Mouse (Mus musculus) ES-E14 (cell line): Measurements from ENCODE around the gene Myh7b. TPM values are rescaled to one million over a fixed set of nuclear protein-coding genes. Genes with fewer than 3 reads are reported as not detected.

Source experiments
- DNase-seq: peaks from one replicate; pipeline ENCODE4 v3.0.0-alpha.2; 2013; ENCODE audit warnings: low read depth, low spot score
- H3K27ac ChIP-seq: 2 replicates; pipeline ENCODE4 v1.5.1; 2012; ENCODE audit warnings: low read depth, mild to moderate bottlenecking, low read length, moderate library complexity, mixed read lengths; ENCODE audit not compliant: poor library complexity, insufficient read depth, severe bottlenecking
- H3K36me3 ChIP-seq: 2 replicates; pipeline ENCODE4 v1.6.1; 2012; ENCODE audit warnings: mild to moderate bottlenecking, low read length, moderate library complexity, mixed read lengths; ENCODE audit not compliant: control insufficient read depth, poor library complexity, insufficient read depth, severe bottlenecking
- H3K4me1 ChIP-seq, 2 experiments: fragments of 150-350 bp in 1 of 2; sonication (generic) in 1 of 2; 2 replicates each; pipeline ENCODE4 v1.6.1; 2012; ENCODE audit warnings: low read length in 2 of 2, mild to moderate bottlenecking in 1 of 2, mixed read lengths in 1 of 2; ENCODE audit not compliant: control insufficient read depth in 2 of 2, insufficient read depth in 2 of 2, poor library complexity in 1 of 2
- H3K4me3 ChIP-seq, 2 experiments: fragments of 150-350 bp in 1 of 2; sonication (generic) in 1 of 2; 2 replicates each; pipeline ENCODE4 v1.5.1; 2012; ENCODE audit warnings: low read length in 2 of 2, low read depth in 1 of 2, mild to moderate bottlenecking in 1 of 2, mixed read lengths in 1 of 2; ENCODE audit not compliant: insufficient read depth in 1 of 2, poor library complexity in 1 of 2, severe bottlenecking in 1 of 2
- H3K9ac ChIP-seq: 2 replicates; pipeline ENCODE4 v1.6.1; 2012; ENCODE audit warnings: low read depth, mild to moderate bottlenecking, low read length, mixed read lengths; ENCODE audit not compliant: poor library complexity, insufficient read depth, severe bottlenecking
- H3K9me3 ChIP-seq: fragments of 150-350 bp; sonication (generic); 2 replicates; pipeline ENCODE4 v1.6.1; 2012; ENCODE audit warnings: low read depth, mild to moderate bottlenecking, low read length; ENCODE audit not compliant: control insufficient read depth, insufficient read depth
- CHD2 ChIP-seq: IDR thresholded peaks from 2 replicates; pipeline ENCODE4 v1.6.1; 2014; ENCODE audit warnings: mild to moderate bottlenecking, low read depth, low read length, inconsistent platforms
- HCFC1 ChIP-seq: IDR thresholded peaks from 2 replicates; pipeline ENCODE4 v1.6.1; 2012; ENCODE audit warnings: low read length, inconsistent platforms, borderline replicate concordance; ENCODE audit not compliant: insufficient read depth
- MAFK ChIP-seq: IDR thresholded peaks from 2 replicates; pipeline ENCODE4 v1.6.1; 2014; ENCODE audit warnings: mild to moderate bottlenecking, low read depth, low read length, inconsistent platforms; ENCODE audit not compliant: insufficient read depth
- ZC3H11A ChIP-seq: IDR thresholded peaks from 2 replicates; pipeline ENCODE4 v1.6.1; 2012; ENCODE audit warnings: low read depth, mild to moderate bottlenecking, inconsistent platforms, low read length, borderline replicate concordance
- ZNF384 ChIP-seq: IDR thresholded peaks from 2 replicates; pipeline ENCODE4 v1.6.1; 2012; ENCODE audit warnings: low read depth, low read length, inconsistent platforms
- in situ Hi-C, 2 experiments: fragments of 600-800 bp; cut with MboI; formaldehyde crosslinking; loops; one replicate each; pipeline ENCODE4 v1.15.1; 2025; ENCODE audit warnings: low sequenced_read_pairs in 2 of 2, inconsistent platforms in 1 of 2; ENCODE audit not compliant: unreplicated experiment in 2 of 2
- total RNA-seq: library from RNA; depleted of rRNA; stranded (reverse); fragments of 300-350 nt; gene quantifications from 2 replicates; pipeline ENCODE4 v1.2.3, GENCODE M21; 2012

Myh7b gene
- total RNA-seq, 1 experiment: 5.4 TPM

GRCm38 (mm10) chr2:155640656-155641055 lies 29.6 kb downstream of the Myh7b start:
- in situ Hi-C loops: no loop called here
- no peak for DNase-seq
- Histone ChIP-seq H3K4me3 (no peak overlapping the region), H3K9me3 (no peaks in the 10 kb centered on the region), H3K36me3 (peaks cover 22% of the 10 kb centered on the region), H3K27ac (no peak overlapping the region), H3K4me1 (no peaks in the 10 kb centered on the region), H3K9ac (no peak overlapping the region)
- TF ChIP-seq CHD2 (no peak), HCFC1 (no peak), ZNF384 (no peak), MAFK (no peak), ZC3H11A (no peak)

GRCm38 (mm10) chr2:155641540-155642472 lies 30.8 kb downstream of the Myh7b start:
- Histone ChIP-seq H3K4me1 (no peaks in the 10 kb centered on the region), H3K9ac (no peak overlapping the region), H3K36me3 (peaks cover 21% of the 10 kb centered on the region), H3K9me3 (no peaks in the 10 kb centered on the region), H3K4me3 (no peak overlapping the region), H3K27ac (no peak overlapping the region)
- in situ Hi-C loops: no loop called here
- no peak for TF ChIP-seq ZNF384
- no peak for TF ChIP-seq ZC3H11A
- TF ChIP-seq CHD2: no peak
- TF ChIP-seq MAFK: no peak
- no peak for TF ChIP-seq HCFC1
- no peak for DNase-seq

- H3K27ac ChIP-seq: no peak overlapping the region
- H3K4me3 ChIP-seq: no peak overlapping the region
- no peaks in the 10 kb centered on the region for H3K9me3 ChIP-seq
- in situ Hi-C loops: no loop called here
- TF ChIP-seq MAFK (no peak), ZC3H11A (no peak), CHD2 (no peak), ZNF384 (no peak), HCFC1 (no peak)
- no peak overlapping the region for H3K9ac ChIP-seq
- H3K4me1 ChIP-seq: no peaks in the 10 kb centered on the region
- no peak for DNase-seq
- peaks cover 19% of the 10 kb centered on the region for H3K36me3 ChIP-seq
These were observed 34.7 kb downstream of the Myh7b start for GRCm38 (mm10) chr2:155645746-155646145.

- no peaks in the 10 kb centered on the region for H3K4me1 ChIP-seq
- H3K36me3 ChIP-seq: peaks cover 4% of the 10 kb centered on the region
- no peak overlapping the region for H3K4me3 ChIP-seq
- no peak overlapping the region for H3K9ac ChIP-seq
- in situ Hi-C loops: no loop called here
- no peak for DNase-seq
- TF ChIP-seq ZNF384 (no peak), ZC3H11A (no peak), CHD2 (no peak), HCFC1 (no peak), MAFK (no peak)
- H3K27ac ChIP-seq: no peak overlapping the region
- no peaks in the 10 kb centered on the region for H3K9me3 ChIP-seq
These were observed 41.6 kb downstream of the Myh7b start for GRCm38 (mm10) chr2:155652618-155653017.
